Mouse (Mus musculus): Measurements from ENCODE around the gene Spef1. TPM values are rescaled to one million over a fixed set of nuclear protein-coding genes. Genes with fewer than 3 reads are reported as not detected.

Spef1 gene
- polyA plus RNA-seq, 1 experiment: 10.8 TPM

DNA sequence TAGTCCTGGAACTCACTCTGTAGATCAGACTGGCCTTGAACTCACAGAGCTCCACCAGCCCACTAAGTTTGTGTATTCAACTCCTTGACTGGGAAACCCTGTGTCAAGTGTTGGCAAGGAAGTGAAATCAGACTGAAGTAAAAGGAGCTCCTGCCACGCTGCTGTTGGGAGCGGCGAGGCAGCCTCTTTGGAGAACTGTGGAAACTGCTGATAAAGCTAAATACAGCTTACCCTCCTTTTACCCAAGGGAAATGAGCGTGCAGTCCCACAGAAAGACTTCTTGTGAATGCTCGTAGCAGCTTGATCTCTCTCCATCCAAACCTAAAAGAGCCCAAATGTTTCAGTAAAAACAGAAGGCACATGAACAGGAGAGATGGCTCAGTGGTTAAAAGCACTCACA lies 35.5 kb upstream of the Spef1 start:
- no peak overlapping the region for H3K4me3 ChIP-seq (ENCODE audit: insufficient read depth, low read length)
- TF ChIP-seq CTCF (IDR thresholded peaks at IDR 0.05; ENCODE audit: borderline replicate concordance, insufficient read depth, low read length) (no peak), POLR2A (IDR thresholded peaks at IDR 0.05; ENCODE audit: low read depth, low read length) (no peak)
- H3K4me1 ChIP-seq (ENCODE audit: control insufficient read depth, insufficient read depth, low read length): no peaks in the 10 kb centered on the region
- H3K27ac ChIP-seq (ENCODE audit: insufficient read depth, low read length): no peak overlapping the region

- Histone ChIP-seq H3K4me1 (ENCODE audit: control insufficient read depth, insufficient read depth, low read length) (no peaks in the 10 kb centered on the region), H3K27ac (ENCODE audit: insufficient read depth, low read length) (no peak overlapping the region), H3K4me3 (ENCODE audit: insufficient read depth, low read length) (no peak overlapping the region)
- TF ChIP-seq CTCF (IDR thresholded peaks at IDR 0.05; ENCODE audit: borderline replicate concordance, insufficient read depth, low read length) (no peak), POLR2A (IDR thresholded peaks at IDR 0.05; ENCODE audit: low read depth, low read length) (no peak)
Measured at GRCm38 (mm10) chr2:131221853-131222515, 34.9 kb upstream of the Spef1 start.

DNA sequence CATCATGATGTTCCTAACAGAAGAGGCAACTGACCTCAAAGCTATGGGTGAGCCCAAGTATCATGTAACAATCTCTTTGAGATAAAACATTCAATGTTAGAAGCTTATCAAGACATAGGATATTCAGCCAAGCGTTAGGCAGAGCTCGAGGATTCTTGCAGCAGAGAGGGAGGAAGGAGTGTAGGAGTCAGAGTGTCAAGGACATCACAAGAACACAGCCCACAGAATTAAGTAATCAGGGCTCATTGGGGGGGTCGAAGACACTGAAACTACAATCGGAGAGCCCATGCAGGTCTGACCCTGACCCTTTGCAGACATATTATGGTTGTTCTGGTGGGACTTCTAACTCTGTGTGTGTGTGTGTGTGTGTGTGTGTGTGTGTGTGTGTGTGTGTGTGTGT lies 32.9 kb upstream of the Spef1 start:
- TF ChIP-seq POLR2A (IDR thresholded peaks at IDR 0.05; ENCODE audit: low read depth, low read length) (no peak), CTCF (IDR thresholded peaks at IDR 0.05; ENCODE audit: borderline replicate concordance, insufficient read depth, low read length) (no peak)
- H3K4me3 ChIP-seq (ENCODE audit: insufficient read depth, low read length): no peak overlapping the region
- no peaks in the 10 kb centered on the region for H3K4me1 ChIP-seq (ENCODE audit: control insufficient read depth, insufficient read depth, low read length)
- H3K27ac ChIP-seq (ENCODE audit: insufficient read depth, low read length): no peak overlapping the region

DNA sequence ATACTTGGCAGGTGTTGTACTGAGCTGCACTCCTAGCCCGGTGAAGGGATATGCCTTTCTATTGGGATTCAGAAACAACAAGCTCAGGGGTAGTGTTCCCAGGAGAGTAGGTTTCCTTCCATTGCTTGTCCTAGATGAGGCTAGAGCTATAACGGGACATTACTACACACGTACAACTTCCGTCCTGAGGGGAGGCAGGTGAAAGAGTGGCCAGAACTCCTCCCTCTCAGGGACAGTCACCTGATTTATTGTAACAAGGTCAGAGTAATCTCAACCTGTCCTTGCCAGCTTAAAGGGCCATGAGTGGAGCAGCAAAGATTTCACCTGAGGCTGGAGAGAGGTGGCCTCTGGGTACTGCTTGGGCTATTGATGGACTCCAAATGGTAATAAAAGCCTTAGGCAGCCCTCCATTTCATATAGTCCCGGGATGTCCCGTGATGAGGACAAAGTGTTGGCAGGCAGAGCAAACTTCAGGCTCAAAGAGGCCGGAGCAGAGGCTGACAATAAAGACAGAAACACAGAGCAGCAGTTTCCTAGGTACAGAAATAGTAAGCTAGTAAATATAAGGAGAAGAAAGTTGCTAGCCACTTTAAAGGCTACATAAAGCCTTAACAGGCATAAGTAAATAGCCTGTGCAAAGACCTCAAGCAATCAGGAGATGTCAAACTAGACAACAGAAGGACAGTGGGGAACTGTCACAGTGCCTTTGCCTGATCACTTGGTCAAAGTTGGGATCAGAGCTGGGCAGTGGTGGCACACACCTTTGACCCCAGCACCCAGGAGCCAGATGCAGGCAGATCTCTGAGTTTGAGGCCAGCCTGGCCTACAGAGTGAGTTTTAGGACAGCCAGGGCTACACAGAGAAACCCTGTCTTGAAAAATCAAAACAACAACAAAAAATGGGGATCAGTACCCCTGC lies 29.1 kb upstream of the Spef1 start:
- no peak overlapping the region for H3K4me3 ChIP-seq (ENCODE audit: insufficient read depth, low read length)
- H3K27ac ChIP-seq (ENCODE audit: insufficient read depth, low read length): no peak overlapping the region
- TF ChIP-seq POLR2A (IDR thresholded peaks at IDR 0.05; ENCODE audit: low read depth, low read length) (no peak), CTCF (IDR thresholded peaks at IDR 0.05; ENCODE audit: borderline replicate concordance, insufficient read depth, low read length) (no peak)
- H3K4me1 ChIP-seq (ENCODE audit: control insufficient read depth, insufficient read depth, low read length): no peaks in the 10 kb centered on the region; the same call in 1 of the 2 replicates

GRCm38 (mm10) chr2:131213773-131214172 lies 26.7 kb upstream of the Spef1 start:
- no peak for TF ChIP-seq POLR2A (IDR thresholded peaks at IDR 0.05; ENCODE audit: low read depth, low read length)
- no peak for TF ChIP-seq CTCF (IDR thresholded peaks at IDR 0.05; ENCODE audit: borderline replicate concordance, insufficient read depth, low read length)
- Histone ChIP-seq H3K27ac (ENCODE audit: insufficient read depth, low read length) (no peak overlapping the region), H3K4me3 (ENCODE audit: insufficient read depth, low read length) (no peak overlapping the region), H3K4me1 (ENCODE audit: control insufficient read depth, insufficient read depth, low read length) (no peaks in the 10 kb centered on the region; the same call in 1 of the 2 replicates)

- Histone ChIP-seq H3K4me1 (ENCODE audit: control insufficient read depth, insufficient read depth, low read length) (no peaks in the 10 kb centered on the region; the same call in 1 of the 2 replicates), H3K4me3 (ENCODE audit: insufficient read depth, low read length) (peak overlapping the region; percentile 76), H3K27ac (ENCODE audit: insufficient read depth, low read length) (no peak overlapping the region)
- TF ChIP-seq POLR2A (IDR thresholded peaks at IDR 0.05; ENCODE audit: low read depth, low read length) (peak; percentile 51), CTCF (IDR thresholded peaks at IDR 0.05; ENCODE audit: borderline replicate concordance, insufficient read depth, low read length) (no peak)
Measured at GRCm38 (mm10) chr2:131211026-131211615, 24.0 kb upstream of the Spef1 start.

DNA sequence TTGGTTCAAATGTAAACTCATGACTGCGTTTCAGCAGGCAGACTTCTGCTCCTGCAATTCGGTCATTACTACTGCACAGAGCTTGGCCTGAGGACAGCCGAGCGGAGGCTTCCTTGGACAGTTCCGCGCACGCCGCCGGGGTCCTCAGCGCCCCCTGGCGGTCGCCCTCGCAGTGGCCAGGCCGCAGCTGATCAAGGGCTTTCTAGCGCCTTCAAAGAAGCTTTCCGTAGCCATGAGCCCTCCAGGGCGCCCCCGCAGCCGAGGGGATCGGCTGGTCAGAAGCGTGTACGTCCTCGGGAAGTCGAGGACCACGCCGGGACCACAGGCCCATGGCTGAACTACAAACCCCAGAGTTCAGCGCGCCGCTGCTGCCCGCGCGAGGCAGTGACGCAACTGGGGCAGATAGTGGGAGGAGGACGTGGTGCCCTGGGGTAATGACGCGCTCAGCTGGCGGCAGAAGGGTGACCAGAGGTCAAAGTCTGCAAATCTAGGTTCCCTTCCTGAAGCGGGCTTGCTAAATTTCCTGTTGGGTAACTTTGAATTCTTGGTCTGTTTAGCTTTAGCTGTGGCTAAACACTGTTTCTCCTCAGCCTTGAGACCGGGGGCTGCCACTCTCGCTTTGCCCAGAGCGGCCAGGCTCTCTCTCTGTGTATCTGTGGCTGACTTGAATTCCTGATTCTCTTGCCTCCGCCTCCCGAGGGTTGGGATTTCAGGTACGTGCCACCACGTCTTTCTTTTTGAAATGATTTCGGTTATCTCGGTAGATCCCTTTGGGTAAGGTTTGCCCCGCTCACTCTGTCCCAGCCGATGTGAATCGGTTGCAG lies 23.1 kb upstream of the Spef1 start:
- no peaks in the 10 kb centered on the region; the same call in 1 of the 2 replicates for H3K4me1 ChIP-seq (ENCODE audit: control insufficient read depth, insufficient read depth, low read length)
- H3K4me3 ChIP-seq (ENCODE audit: insufficient read depth, low read length): peak overlapping the region; percentile 76
- H3K27ac ChIP-seq (ENCODE audit: insufficient read depth, low read length): peak overlapping the region; percentile 86
- TF ChIP-seq POLR2A (IDR thresholded peaks at IDR 0.05; ENCODE audit: low read depth, low read length) (peak; percentile 84), CTCF (IDR thresholded peaks at IDR 0.05; ENCODE audit: borderline replicate concordance, insufficient read depth, low read length) (peak; percentile 65)

DNA sequence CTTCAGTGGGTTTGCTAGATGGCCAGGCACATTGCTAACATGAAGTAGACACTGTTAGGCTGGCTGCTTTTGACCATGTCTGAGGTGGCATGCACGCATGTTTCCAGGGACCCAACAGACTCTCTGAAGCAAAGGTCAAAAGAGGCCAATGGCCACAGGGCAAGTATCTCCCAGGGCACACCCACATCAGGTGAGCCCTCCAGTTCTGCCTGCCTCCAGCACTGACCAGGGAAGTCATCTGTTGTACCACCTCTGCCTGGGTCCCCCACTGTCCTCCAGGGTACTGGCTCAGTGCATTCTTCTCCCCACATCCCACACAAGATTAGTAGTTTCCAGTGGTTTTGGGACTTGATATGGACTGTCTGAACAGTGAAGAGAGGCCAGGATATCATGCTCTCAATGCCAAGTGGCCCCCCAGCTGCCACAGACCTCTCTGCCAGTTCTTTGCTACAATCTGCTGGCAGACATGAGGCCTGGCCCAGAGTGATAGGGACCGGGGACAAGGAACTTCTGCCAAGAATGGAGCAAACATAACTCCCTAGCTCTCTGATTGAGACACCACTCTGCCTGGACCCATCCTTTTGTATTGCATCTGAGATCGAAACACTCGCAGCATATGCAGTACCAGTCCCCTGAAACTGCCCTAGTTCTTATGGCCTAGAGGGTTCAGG lies 22.2 kb upstream of the Spef1 start:
- no peaks in the 10 kb centered on the region; the same call in 1 of the 2 replicates for H3K4me1 ChIP-seq (ENCODE audit: control insufficient read depth, insufficient read depth, low read length)
- TF ChIP-seq CTCF (IDR thresholded peaks at IDR 0.05; ENCODE audit: borderline replicate concordance, insufficient read depth, low read length) (no peak), POLR2A (IDR thresholded peaks at IDR 0.05; ENCODE audit: low read depth, low read length) (no peak)
- no peak overlapping the region for H3K4me3 ChIP-seq (ENCODE audit: insufficient read depth, low read length)
- peak overlapping the region; percentile 86; the same call in 1 of the 2 replicates for H3K27ac ChIP-seq (ENCODE audit: insufficient read depth, low read length)

Measured in embryonic fibroblast, embryonic 13.5 days (primary cell).